Mouse (Mus musculus) midbrain, embryonic 16.5 days (tissue): ENCODE data around the gene Wbp2. TPM values are rescaled to one million over a fixed set of nuclear protein-coding genes. Genes with fewer than 3 reads are reported as not detected.

Experiments
- ATAC-seq: fragments of 200-750 bp; cut with Nextera tagmentation; 2 replicates; pipeline ENCODE4 v1.8.0; 2017; ENCODE audit warnings: moderate TSS enrichment
- H3K27ac ChIP-seq: fragments of 300-500 bp; sonication (generic); 2 replicates; pipeline ENCODE4 v1.5.1; 2014; ENCODE audit warnings: mild to moderate bottlenecking, low read length, mixed read lengths
- H3K27me3 ChIP-seq: fragments of 300-500 bp; sonication (generic); 2 replicates; pipeline ENCODE4 v1.6.1; 2014; ENCODE audit warnings: low read depth, low read length, mixed read lengths; ENCODE audit not compliant: control insufficient read depth, insufficient read depth
- H3K36me3 ChIP-seq: fragments of 300-500 bp; sonication (generic); 2 replicates; pipeline ENCODE4 v1.6.1; 2014; ENCODE audit warnings: mild to moderate bottlenecking, low read length, moderate library complexity, mixed read lengths; ENCODE audit not compliant: control insufficient read depth, insufficient read depth
- H3K4me1 ChIP-seq: fragments of 300-500 bp; sonication (generic); 2 replicates; pipeline ENCODE4 v1.6.1; 2014; ENCODE audit warnings: mild to moderate bottlenecking, low read length, mixed read lengths; ENCODE audit not compliant: control insufficient read depth, insufficient read depth
- H3K4me2 ChIP-seq: fragments of 300-500 bp; sonication (generic); 2 replicates; pipeline ENCODE4 v1.6.1; 2014; ENCODE audit warnings: mild to moderate bottlenecking, low read length, mixed read lengths
- H3K4me3 ChIP-seq: fragments of 300-500 bp; sonication (generic); 2 replicates; pipeline ENCODE4 v1.5.1; 2014; ENCODE audit warnings: low read depth, mild to moderate bottlenecking, low read length, moderate library complexity, mixed read lengths
- H3K9ac ChIP-seq: fragments of 300-500 bp; sonication (generic); 2 replicates; pipeline ENCODE4 v1.6.1; 2014; ENCODE audit warnings: low read depth, low read length, mixed read lengths
- H3K9me3 ChIP-seq: fragments of 300-500 bp; sonication (generic); replicated peaks from 2 replicates; pipeline ENCODE4 v1.6.1; 2014; ENCODE audit warnings: mild to moderate bottlenecking, low read length, mixed read lengths; ENCODE audit not compliant: control insufficient read depth, poor library complexity, severe bottlenecking
- WGBS: fragments of 180-500 bp; shearing (Covaris S2); extraction: QIAGEN DNeasy Blood & Tissue Kit; methylation state at CpG from one replicate; pipeline ENCODE4 v1.1.7; 2014; 5-methylcytosine and 5-hydroxymethylcytosine counted together
- polyA plus RNA-seq: library from polyadenylated mRNA; unstranded; fragments of >200 nt; fragmentation: Nextera tagmentation; extraction: Ambion mirVana; gene quantifications from 2 replicates; pipeline ENCODE4 v1.2.1, GENCODE M21; 2015

Wbp2 gene
- polyA plus RNA-seq, 1 experiment from 2014 or later: 206 TPM

DNA sequence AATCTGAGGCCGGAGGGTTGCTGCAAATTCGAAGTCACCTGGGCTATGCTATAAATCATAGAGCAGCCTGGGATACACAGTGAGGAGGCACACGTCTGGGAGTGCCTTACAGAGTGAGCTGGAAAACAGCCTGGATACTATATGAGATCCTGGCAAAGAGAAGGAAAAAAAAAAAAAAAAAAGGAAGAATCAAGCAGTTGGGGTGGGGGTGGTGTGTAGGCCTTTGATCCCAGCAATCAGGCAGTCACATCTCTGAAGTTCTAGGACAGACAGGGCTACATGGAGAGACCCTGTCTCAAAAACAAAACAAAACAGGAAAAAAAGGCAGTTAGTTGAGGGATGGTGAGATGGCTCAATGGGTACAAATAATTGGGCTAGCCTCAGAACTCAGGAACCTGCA lies 50.1 kb downstream of the Wbp2 start:
- Histone ChIP-seq H3K4me3 (no peak overlapping the region), H3K4me1 (peaks cover 3% of the 10 kb centered on the region), H3K27me3 (no peaks in the 10 kb centered on the region), H3K36me3 (no peaks in the 10 kb centered on the region), H3K27ac (no peak overlapping the region), H3K9ac (no peak overlapping the region), H3K4me2 (no peak overlapping the region), H3K9me3 (no peaks in the 10 kb centered on the region)
- no peak for ATAC-seq
- WGBS: 99% methylated on average over 3 of the region's 3 CpGs

DNA sequence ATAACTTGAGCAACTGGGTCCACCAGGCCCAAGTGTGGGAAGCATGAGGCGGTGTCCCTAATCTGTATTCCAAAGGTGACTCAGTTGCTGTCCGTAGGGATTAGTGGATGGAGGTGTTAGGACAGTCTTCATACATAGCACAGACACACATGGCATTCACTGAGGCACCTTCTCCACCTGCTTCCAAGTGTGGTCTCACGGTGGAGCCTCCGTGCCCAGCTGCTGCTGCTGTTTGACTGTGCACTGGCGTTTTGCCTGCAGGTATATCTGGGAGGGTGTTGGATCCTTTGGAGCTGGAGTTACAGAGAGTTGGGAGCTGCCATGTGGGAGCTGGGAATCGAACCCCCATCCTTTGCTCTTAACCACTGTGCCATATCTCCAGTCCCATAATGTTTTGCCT lies 52.2 kb downstream of the Wbp2 start:
- H3K4me2 ChIP-seq: no peak overlapping the region
- H3K27me3 ChIP-seq: no peaks in the 10 kb centered on the region
- H3K4me1 ChIP-seq: peaks cover 11% of the 10 kb centered on the region
- no peak overlapping the region for H3K9ac ChIP-seq
- no peaks in the 10 kb centered on the region for H3K36me3 ChIP-seq
- ATAC-seq: no peak
- no peaks in the 10 kb centered on the region for H3K9me3 ChIP-seq
- 88% methylated on average over 6 of the region's 6 CpGs for WGBS
- H3K27ac ChIP-seq: no peak overlapping the region
- H3K4me3 ChIP-seq: no peak overlapping the region

GRCm38 (mm10) chr11:116030898-116031845 lies 55.6 kb downstream of the Wbp2 start:
- H3K9me3 ChIP-seq: no peaks in the 10 kb centered on the region
- WGBS: 25% methylated on average over 14 of the region's 14 CpGs
- peak; percentile 37 for ATAC-seq
- peak overlapping the region; percentile 65 for H3K4me2 ChIP-seq
- H3K27me3 ChIP-seq: no peaks in the 10 kb centered on the region
- peak overlapping the region; percentile 76 for H3K9ac ChIP-seq
- peak overlapping the region; percentile 64 for H3K4me3 ChIP-seq
- H3K4me1 ChIP-seq: peaks cover 14% of the 10 kb centered on the region
- H3K36me3 ChIP-seq: no peaks in the 10 kb centered on the region
- H3K27ac ChIP-seq: peak overlapping the region; percentile 99

GRCm38 (mm10) chr11:116030088-116030897 lies 56.5 kb downstream of the Wbp2 start, which contains the start of gene Unk:
Unk (plus strand) TSS chr11:116030322.
- Histone ChIP-seq H3K36me3 (no peaks in the 10 kb centered on the region), H3K4me3 (peak within 1 kb of the TSS; percentile 64), H3K9ac (peak within 1 kb of the TSS; percentile 76), H3K27me3 (no peaks in the 10 kb centered on the region), H3K4me2 (peak within 1 kb of the TSS; percentile 70), H3K9me3 (no peaks in the 10 kb centered on the region), H3K27ac (peak within 1 kb of the TSS; percentile 99), H3K4me1 (peaks cover 14% of the 10 kb centered on the region)
- under 1% methylated on average over 63 of the region's 67 CpGs for WGBS
- ATAC-seq: peak; percentile 96

- no peaks in the 10 kb centered on the region for H3K27me3 ChIP-seq
- WGBS: 85% methylated on average over 6 of the region's 6 CpGs
- peak overlapping the region; percentile 76 for H3K9ac ChIP-seq
- no peaks in the 10 kb centered on the region for H3K9me3 ChIP-seq
- peak overlapping the region; percentile 70 for H3K4me2 ChIP-seq
- no peak for ATAC-seq
- H3K27ac ChIP-seq: peak overlapping the region; percentile 75
- no peaks in the 10 kb centered on the region for H3K36me3 ChIP-seq
- H3K4me1 ChIP-seq: peaks cover 14% of the 10 kb centered on the region
- peak overlapping the region; percentile 64 for H3K4me3 ChIP-seq
Measured at GRCm38 (mm10) chr11:116029086-116029865, 57.5 kb downstream of the Wbp2 start.

Other genes starting within 250 kb of the Wbp2 start
- gene Myo15b, start 228.6 kb downstream of the Wbp2 start, polyA plus RNA-seq: 0.09 TPM in 1 of 2 replicates, not detected in the other
- 1.4 and 1.5 TPM in 2 replicates for gene Smim5, start 187.0 kb downstream of the Wbp2 start, polyA plus RNA-seq
- 0.44 and 0.87 TPM in 2 replicates for gene Smim6, start 175.0 kb downstream of the Wbp2 start, polyA plus RNA-seq
- gene Sap30bp, start 153.7 kb downstream of the Wbp2 start, polyA plus RNA-seq: 49.0 and 51.5 TPM in 2 replicates
- gene Recql5, start 153.5 kb downstream of the Wbp2 start, polyA plus RNA-seq: 24.3 and 25.2 TPM in 2 replicates
- 0.57 and 0.64 TPM in 2 replicates for gene Itgb4, start 112.3 kb downstream of the Wbp2 start, polyA plus RNA-seq
- gene Galk1, start 74.3 kb downstream of the Wbp2 start, polyA plus RNA-seq: 57.2 and 64.1 TPM in 2 replicates
- gene H3f3b, start 59.0 kb downstream of the Wbp2 start, polyA plus RNA-seq: 2,051 and 2,173 TPM in 2 replicates
- 36.4 and 36.6 TPM in 2 replicates for gene Unk, start 56.7 kb downstream of the Wbp2 start, polyA plus RNA-seq
- gene Unc13d, start 9.0 kb downstream of the Wbp2 start, polyA plus RNA-seq: 0.78 and 0.93 TPM in 2 replicates
- 9.5 and 12.7 TPM in 2 replicates for gene Trim47, start 40.2 kb upstream of the Wbp2 start, polyA plus RNA-seq
- gene Trim65, start 44.1 kb upstream of the Wbp2 start, polyA plus RNA-seq: 2.2 and 2.3 TPM in 2 replicates
- gene Mrpl38, start 51.9 kb upstream of the Wbp2 start, polyA plus RNA-seq: 80.3 and 84.6 TPM in 2 replicates
- 69.4 and 77.1 TPM in 2 replicates for gene Fbf1, start 81.2 kb upstream of the Wbp2 start, polyA plus RNA-seq
- 82.0 and 82.5 TPM in 2 replicates for gene Ten1, start 111.9 kb upstream of the Wbp2 start, polyA plus RNA-seq
- gene Acox1, start 112.0 kb upstream of the Wbp2 start, polyA plus RNA-seq: 64.0 and 71.5 TPM in 2 replicates
- gene Evpl, start 151.1 kb upstream of the Wbp2 start, polyA plus RNA-seq: 0.88 and 1.3 TPM in 2 replicates
- 58.2 and 59.2 TPM in 2 replicates for gene Srp68, start 187.2 kb upstream of the Wbp2 start, polyA plus RNA-seq
- 0.46 and 0.62 TPM in 2 replicates for gene Galr2, start 193.9 kb upstream of the Wbp2 start, polyA plus RNA-seq
- gene Exoc7, start 220.2 kb upstream of the Wbp2 start, polyA plus RNA-seq: 122 and 127 TPM in 2 replicates
- 12.1 and 13.6 TPM in 2 replicates for gene Foxj1, start 248.4 kb upstream of the Wbp2 start, polyA plus RNA-seq